Mouse (Mus musculus) midbrain, embryonic 16.5 days (tissue): ENCODE measurements around the gene 1700092M07Rik. TPM values are rescaled to one million over a fixed set of nuclear protein-coding genes. Genes with fewer than 3 reads are reported as not detected.

Source experiments
- microRNA-seq: library from miRNA; unstranded; fragments of <30 nt; microRNA quantifications from one replicate; pipeline ENCODE4, GENCODE M21; 2017
- polyA plus RNA-seq: library from polyadenylated mRNA; unstranded; fragments of >200 nt; fragmentation: Nextera tagmentation; extraction: Ambion mirVana; gene quantifications from 2 replicates; pipeline ENCODE4 v1.2.1, GENCODE M21; 2015

The 1700092M07Rik gene
- polyA plus RNA-seq, 1 experiment from 2014 or later = 1.8 TPM

Small RNAs within 50 kb of the gene (microRNA-seq; reads per million reads assigned to microRNA genes)
- not detected for gene Mir6992

Other genes starting within 250 kb of the 1700092M07Rik start
- 11.7 and 13.6 TPM in 2 replicates for gene Slc22a8, start 149.5 kb upstream of the 1700092M07Rik start, polyA plus RNA-seq
- 9.2 and 10.0 TPM in 2 replicates for gene Slc22a6, start 122.7 kb upstream of the 1700092M07Rik start, polyA plus RNA-seq
- 0.53 and 0.65 TPM in 2 replicates for gene Chrm1, start 76.9 kb upstream of the 1700092M07Rik start, polyA plus RNA-seq
- 176 and 182 TPM in 2 replicates for gene Slc3a2, start 17.3 kb upstream of the 1700092M07Rik start, polyA plus RNA-seq
- 93.1 and 95.9 TPM in 2 replicates for gene Wdr74, start 4.9 kb upstream of the 1700092M07Rik start, polyA plus RNA-seq
- gene Stx5a, start 695 bp downstream of the 1700092M07Rik start, polyA plus RNA-seq = 122 and 123 TPM in 2 replicates
- gene Nxf1, start 16.4 kb downstream of the 1700092M07Rik start, polyA plus RNA-seq = 146 and 169 TPM in 2 replicates
- 195 and 202 TPM in 2 replicates for gene Tmem223, start 30.3 kb downstream of the 1700092M07Rik start, polyA plus RNA-seq
- gene Tmem179b, start 33.7 kb downstream of the 1700092M07Rik start, polyA plus RNA-seq = 26.4 and 26.6 TPM in 2 replicates
- 30.7 and 32.9 TPM in 2 replicates for gene Taf6l, start 45.7 kb downstream of the 1700092M07Rik start, polyA plus RNA-seq
- gene Polr2g, start 57.9 kb downstream of the 1700092M07Rik start, polyA plus RNA-seq = 136 and 140 TPM in 2 replicates
- gene Zbtb3, start 61.8 kb downstream of the 1700092M07Rik start, polyA plus RNA-seq = 7.6 and 8.9 TPM in 2 replicates
- gene Ttc9c, start 78.6 kb downstream of the 1700092M07Rik start, polyA plus RNA-seq = 55.0 and 61.6 TPM in 2 replicates
- 5.3 and 6.2 TPM in 2 replicates for gene Hnrnpul2, start 79.3 kb downstream of the 1700092M07Rik start, polyA plus RNA-seq
- gene AC129217.1, start 89.1 kb downstream of the 1700092M07Rik start, polyA plus RNA-seq = not detected in 2 replicates
- gene Bscl2, start 96.7 kb downstream of the 1700092M07Rik start, polyA plus RNA-seq = 101 and 105 TPM in 2 replicates
- gene Gng3, start 98.5 kb downstream of the 1700092M07Rik start, polyA plus RNA-seq = 477 and 539 TPM in 2 replicates
- 0.62 and 0.92 TPM in 2 replicates for gene Lrrn4cl, start 110.0 kb downstream of the 1700092M07Rik start, polyA plus RNA-seq
- gene Ubxn1, start 130.8 kb downstream of the 1700092M07Rik start, polyA plus RNA-seq = 130 and 142 TPM in 2 replicates
- gene Uqcc3, start 140.2 kb downstream of the 1700092M07Rik start, polyA plus RNA-seq = 54.5 and 59.8 TPM in 2 replicates
- gene Lbhd1, start 143.0 kb downstream of the 1700092M07Rik start, polyA plus RNA-seq = 30.5 and 31.7 TPM in 2 replicates
- not detected in 2 replicates for gene Gm49403, start 143.2 kb downstream of the 1700092M07Rik start, polyA plus RNA-seq
- gene 1810009A15Rik, start 148.1 kb downstream of the 1700092M07Rik start, polyA plus RNA-seq = 35.4 and 39.2 TPM in 2 replicates
- gene Gm49416, start 148.2 kb downstream of the 1700092M07Rik start, polyA plus RNA-seq = 0.43 TPM in 1 of 2 replicates, not detected in the other
- gene Ints5, start 152.3 kb downstream of the 1700092M07Rik start, polyA plus RNA-seq = 29.2 and 30.9 TPM in 2 replicates
- gene Ganab, start 157.4 kb downstream of the 1700092M07Rik start, polyA plus RNA-seq = 76.8 and 84.0 TPM in 2 replicates
- gene B3gat3, start 179.7 kb downstream of the 1700092M07Rik start, polyA plus RNA-seq = 87.8 and 95.7 TPM in 2 replicates
- 1.4 and 2.2 TPM in 2 replicates for gene Rom1, start 188.6 kb downstream of the 1700092M07Rik start, polyA plus RNA-seq
- 8.6 and 9.1 TPM in 2 replicates for gene Eml3, start 188.8 kb downstream of the 1700092M07Rik start, polyA plus RNA-seq
- 108 and 121 TPM in 2 replicates for gene Mta2, start 201.2 kb downstream of the 1700092M07Rik start, polyA plus RNA-seq
- gene Tut1, start 213.1 kb downstream of the 1700092M07Rik start, polyA plus RNA-seq = 25.6 and 26.2 TPM in 2 replicates
- gene Eef1g, start 226.3 kb downstream of the 1700092M07Rik start, polyA plus RNA-seq = 283 and 293 TPM in 2 replicates
- 2.7 and 3.2 TPM in 2 replicates for gene Ahnak, start 248.6 kb downstream of the 1700092M07Rik start, polyA plus RNA-seq